ENCODE assay signal across 8 mouse cellular contexts in the genomic region with DNA sequence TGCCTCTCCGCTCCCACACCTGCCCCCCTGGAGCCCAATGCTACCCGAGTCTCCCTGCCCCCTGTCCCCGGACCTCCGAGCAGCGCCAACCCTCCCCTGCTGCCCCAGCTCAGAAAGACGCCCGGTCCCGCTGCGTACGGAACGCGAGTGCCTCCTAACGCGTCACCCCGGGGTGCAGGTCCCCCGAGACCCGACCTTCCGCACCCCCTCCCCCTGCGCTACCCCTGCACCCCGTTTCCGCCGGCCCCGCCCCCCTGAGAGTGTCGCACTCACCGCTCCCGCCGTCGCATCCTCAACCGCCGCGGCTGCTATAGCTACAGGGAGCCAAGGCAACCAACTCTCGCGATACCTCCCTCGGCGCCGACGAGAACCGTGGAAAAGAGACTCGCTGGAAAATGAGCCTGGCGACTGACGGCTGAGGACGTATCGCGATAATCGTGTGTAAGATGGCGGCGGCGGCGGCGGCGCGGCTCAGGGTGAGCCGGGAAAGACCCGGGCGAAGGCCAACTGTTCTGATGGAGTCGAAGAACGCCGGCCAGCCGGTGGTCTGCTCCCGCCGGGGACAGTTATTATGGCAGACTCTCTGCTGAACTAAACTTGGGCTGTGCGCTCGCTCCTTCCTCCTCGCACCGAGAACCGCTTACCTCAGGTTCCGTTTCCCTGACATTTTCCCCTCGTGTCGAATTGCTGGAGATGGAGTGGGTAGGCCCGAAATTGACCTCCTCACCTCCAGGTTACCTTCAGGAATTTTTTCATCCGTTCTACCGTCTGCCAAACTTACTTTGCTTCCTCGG. TPM values are rescaled to one million over a fixed set of nuclear protein-coding genes. Genes with fewer than 3 reads are reported as not detected.
A peak's percentile ranks its signal among the peaks of the same experiment; 100 is the strongest.
DNase-seq lines count a peak whose midpoint lies in the region; ATAC-seq lines count a peak whose summit lies in the region.

A gene (minus strand): TSS at position 420 of the 794 bp plus-strand sequence.

- WGBS in hindbrain, embryonic 13.5 days: under 1% methylated on average over 71 of the region's 73 CpGs

- H3K4me1 ChIP-seq in hindbrain, embryonic 13.5 days (replicated peaks): peaks cover 14% of the 10 kb centered on the region

- peak; percentile 96 for ATAC-seq in hindbrain, embryonic 13.5 days (ENCODE audit: low FRiP score)

- peak within 1 kb of the TSS; percentile 94 for H3K27ac ChIP-seq in hindbrain, embryonic 13.5 days

- peak within 1 kb of the TSS; percentile 81 for H3K4me3 ChIP-seq in hindbrain, embryonic 13.5 days

- peak within 1 kb of the TSS; percentile 84 for H3K4me2 ChIP-seq in hindbrain, embryonic 13.5 days

- no peaks in the 10 kb centered on the region for H3K27me3 ChIP-seq in hindbrain, embryonic 13.5 days

- no peaks in the 10 kb centered on the region for H3K36me3 ChIP-seq in hindbrain, embryonic 13.5 days

- no peaks in the 10 kb centered on the region for H3K9me3 ChIP-seq in hindbrain, embryonic 13.5 days

- H3K9ac ChIP-seq in hindbrain, embryonic 13.5 days: peak within 1 kb of the TSS; percentile 85

- peak; percentile 98 for DNase-seq in NIH3T3 (ENCODE audit: low read depth)
- DNase-seq in cerebellum, postnatal 10 days: peak; percentile 99
- DNase-seq in frontal cortex, postnatal 14 days (ENCODE audit: low spot score in 2 of 2): peak; percentile 95 to 98
- DNase-seq in layer of hippocampus, postnatal 25 days (ENCODE audit: extremely low spot score in 1 of 2, low spot score in 1 of 2): peak; percentile 90 to 97
- peak; percentile 99 for DNase-seq in lung, postnatal 25 days (ENCODE audit: low spot score)
- peak; percentile 99 for DNase-seq in retina, embryonic 14.5 days (ENCODE audit: low spot score)
- DNase-seq in thymus, postnatal 4 days: peak; percentile 100

RNA-seq across cellular contexts. Expression of the gene that starts here (rescaled TPM):
- 9.3 and 12.1 TPM in 2 replicates for polyA plus RNA-seq in hindbrain, embryonic 13.5 days (2015; fragmentation: Nextera tagmentation; extraction: Ambion mirVana)
- 10 to 100 TPM; 42.6 to 50.8 TPM for total RNA-seq in layer of hippocampus, postnatal 25 days (2021)

Comparison
In these comparisons a context has a peak if more than half of its experiments do, and no peak if none do; other contexts are left out.
1. Peak in every context shown above with its lines: DNase-seq, ATAC-seq, H3K4me3 ChIP-seq and H3K27ac ChIP-seq.